Mouse (Mus musculus) bone marrow, adult 2 months (tissue): ENCODE measurements around the gene Clec4g.
A peak's percentile ranks its signal among the peaks of the same experiment; 100 is the strongest.

Experiments
- CTCF ChIP-seq: fragments of 200-500 bp; IDR thresholded peaks from 2 replicates; pipeline ENCODE4 v1.5.1; 2011; ENCODE audit warnings: low read length, control low read depth; ENCODE audit not compliant: control insufficient read depth, insufficient read depth
- POLR2A ChIP-seq: fragments of 200-500 bp; IDR thresholded peaks from 2 replicates; pipeline ENCODE4 v1.6.1; 2011; ENCODE audit warnings: low read depth, mild to moderate bottlenecking, control low read depth, low read length, borderline replicate concordance; ENCODE audit not compliant: control insufficient read depth

DNA sequence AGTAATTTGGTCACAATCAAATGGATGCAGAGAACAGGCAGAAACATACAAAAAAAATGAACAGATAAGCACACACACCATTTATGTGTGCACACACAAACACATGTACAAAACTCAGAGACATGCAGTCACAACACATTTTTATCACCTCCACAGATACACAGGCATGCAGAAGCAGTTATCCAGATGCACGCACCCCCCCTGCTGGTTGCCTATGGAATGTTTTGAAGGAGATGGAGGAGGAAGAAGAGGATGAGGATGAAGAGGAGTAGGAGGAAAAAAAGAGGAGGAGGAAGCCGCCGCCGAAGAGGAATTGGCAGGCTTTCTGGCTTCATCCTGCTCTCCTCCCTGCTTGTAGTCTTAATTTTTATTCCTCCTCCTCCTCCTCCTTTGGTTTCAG is 14.7 kb downstream of the Clec4g start:
- TF ChIP-seq POLR2A (no peak), CTCF (peak; percentile 37)
